Mouse (Mus musculus) thymus, postnatal 14 days (tissue): Measurements from ENCODE around the gene Megf8.
A peak's percentile ranks its signal among the peaks of the same experiment; 100 is the strongest.
"Not testable (repeated sequence)": the region's sequence is repeated elsewhere in the genome, so short reads cannot be mapped to it uniquely, and the experiment has no call there.

Source experiments
- DNase-seq: peaks from one replicate; pipeline ENCODE4 v3.0.0; 2021

Megf8 gene

DNA sequence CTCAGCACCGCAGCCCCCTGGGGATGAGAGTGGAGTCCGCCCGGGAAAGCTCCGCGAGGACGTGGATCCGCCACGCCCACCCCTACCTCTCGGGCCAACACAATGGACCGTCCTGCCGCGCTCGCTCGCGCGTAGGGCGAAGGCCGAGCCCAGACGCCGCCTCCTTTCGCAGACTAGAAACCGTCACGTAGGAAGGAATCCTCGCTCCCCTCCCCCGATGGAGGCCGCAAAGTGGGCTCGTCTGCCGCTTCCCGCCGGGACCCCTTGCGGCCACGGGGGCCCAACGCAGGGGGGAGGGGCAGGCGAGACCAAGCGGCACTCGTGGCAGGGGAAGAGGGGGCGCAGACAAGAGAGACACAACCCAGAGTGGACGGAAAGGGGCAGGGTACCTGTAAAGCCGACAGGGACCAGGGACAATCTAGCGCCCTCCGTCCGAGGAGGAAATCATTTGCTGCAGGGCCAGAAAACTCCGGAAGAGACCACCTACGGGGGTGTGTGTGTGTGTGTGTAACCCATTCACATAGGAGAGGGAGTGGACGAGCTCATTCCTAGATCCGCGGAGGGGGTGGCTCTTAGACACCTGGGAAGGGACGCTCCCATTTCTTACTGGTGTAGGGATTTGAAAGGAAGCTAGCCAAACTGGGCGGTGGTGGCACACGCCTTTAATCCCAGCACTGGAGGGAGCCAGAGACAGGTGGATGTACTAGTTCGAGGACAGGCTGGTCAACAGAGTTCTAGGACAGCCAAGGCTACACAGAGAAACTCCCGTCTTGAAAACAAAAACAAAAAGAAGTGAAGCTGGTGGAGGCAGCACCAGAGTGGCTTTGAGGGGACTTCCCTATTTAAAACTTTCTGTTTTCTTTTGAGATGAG is 19.3 kb upstream of the Megf8 start, which contains the start of gene Pafah1b3:
Pafah1b3 (minus strand) TSS at position 533 of the 872 bp plus-strand sequence.
- peak; percentile 91 for DNase-seq

DNA sequence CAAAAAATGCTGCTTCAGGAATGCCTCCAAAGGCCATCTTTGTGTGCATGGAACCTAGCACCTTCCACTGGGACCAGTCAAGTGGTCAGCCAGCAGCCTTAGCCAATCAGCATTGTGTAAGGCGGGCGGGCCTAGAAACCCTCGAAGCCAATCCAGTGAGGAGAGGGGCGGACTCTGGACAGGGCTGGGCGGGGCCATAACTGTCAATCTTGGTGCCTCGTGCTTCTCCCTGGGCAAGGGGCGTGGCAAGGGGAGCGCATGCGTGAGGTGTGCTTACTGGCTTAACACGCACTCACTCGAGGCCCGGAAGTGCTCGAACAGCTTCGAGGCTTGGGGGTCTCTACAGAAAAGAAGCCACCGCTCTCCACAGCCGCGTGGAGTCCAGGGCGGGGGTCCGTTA is 15.9 kb upstream of the Megf8 start, which contains the start of gene Prr19:
Prr19 (plus strand) TSS at position 349 of the 400 bp plus-strand sequence.
- no peak for DNase-seq

DNA sequence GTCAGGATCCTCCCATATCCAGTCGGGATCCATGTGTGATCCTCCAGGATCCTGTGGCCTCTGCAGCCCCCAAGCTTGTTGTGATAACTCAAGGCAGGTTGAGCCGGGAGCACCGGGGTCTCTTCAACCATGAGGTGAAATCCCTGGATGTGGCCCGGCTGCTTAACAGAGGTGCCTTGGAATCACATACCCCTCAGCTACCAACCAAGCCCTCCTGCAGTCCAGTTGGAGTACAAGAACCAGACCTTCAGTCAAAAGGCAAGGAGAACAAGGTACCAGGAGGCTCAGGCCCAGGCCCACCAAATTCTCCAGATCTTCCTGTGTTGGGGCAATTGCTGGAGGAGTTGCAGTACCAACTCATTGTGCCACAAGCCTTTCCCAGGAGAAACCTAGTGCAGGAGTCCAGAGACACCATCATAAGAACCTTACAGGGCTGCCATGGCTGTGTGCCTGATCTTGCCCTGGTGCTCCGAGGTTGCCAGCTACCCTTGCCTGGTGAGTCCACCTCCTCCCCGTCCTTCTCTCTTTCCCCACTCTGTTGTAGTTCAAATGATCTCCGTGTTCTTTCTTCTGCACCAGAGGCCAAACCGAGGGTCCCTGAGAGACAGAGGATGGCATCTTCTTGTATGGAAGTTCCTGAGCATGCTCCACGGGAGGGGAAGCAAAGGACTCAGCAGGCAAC is 13.8 kb upstream of the Megf8 start:
- DNase-seq, result no peak

DNA sequence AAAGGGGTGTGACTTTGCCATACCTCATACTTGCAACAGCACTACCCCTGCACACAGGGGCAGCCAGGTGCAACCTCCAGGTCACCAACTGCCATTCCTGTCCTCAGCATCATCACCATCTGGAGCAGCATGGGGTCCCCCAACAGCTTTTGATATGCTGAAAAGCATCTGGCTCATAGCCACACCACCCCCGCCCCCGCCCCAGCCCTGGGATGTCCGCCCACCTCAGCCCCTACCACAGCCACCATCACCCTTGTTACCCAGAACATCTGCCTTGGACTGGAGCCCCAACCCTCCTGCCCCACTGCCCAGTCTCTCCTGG is 13.3 kb upstream of the Megf8 start:
- no peak for DNase-seq

DNA sequence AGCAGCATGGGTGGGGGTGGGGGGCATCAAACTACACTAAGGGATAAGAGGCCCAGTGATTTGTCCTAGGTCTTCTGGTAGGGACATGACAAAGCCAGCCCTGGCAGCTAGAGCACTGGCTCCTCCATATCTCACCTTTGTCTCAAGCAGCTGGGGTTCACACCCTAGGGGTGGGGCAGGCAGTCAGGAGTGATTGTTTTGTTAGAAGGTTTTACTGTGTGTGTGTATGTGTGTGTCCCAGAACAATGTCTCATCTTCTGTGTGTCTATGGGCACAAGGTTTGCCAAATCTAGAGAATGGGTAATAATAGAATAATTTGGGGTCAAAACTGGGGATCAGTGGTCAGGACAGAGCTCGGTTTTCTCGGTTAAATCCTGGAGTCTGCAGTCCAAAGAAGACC is 11.5 kb upstream of the Megf8 start:
- DNase-seq, result no peak

DNA sequence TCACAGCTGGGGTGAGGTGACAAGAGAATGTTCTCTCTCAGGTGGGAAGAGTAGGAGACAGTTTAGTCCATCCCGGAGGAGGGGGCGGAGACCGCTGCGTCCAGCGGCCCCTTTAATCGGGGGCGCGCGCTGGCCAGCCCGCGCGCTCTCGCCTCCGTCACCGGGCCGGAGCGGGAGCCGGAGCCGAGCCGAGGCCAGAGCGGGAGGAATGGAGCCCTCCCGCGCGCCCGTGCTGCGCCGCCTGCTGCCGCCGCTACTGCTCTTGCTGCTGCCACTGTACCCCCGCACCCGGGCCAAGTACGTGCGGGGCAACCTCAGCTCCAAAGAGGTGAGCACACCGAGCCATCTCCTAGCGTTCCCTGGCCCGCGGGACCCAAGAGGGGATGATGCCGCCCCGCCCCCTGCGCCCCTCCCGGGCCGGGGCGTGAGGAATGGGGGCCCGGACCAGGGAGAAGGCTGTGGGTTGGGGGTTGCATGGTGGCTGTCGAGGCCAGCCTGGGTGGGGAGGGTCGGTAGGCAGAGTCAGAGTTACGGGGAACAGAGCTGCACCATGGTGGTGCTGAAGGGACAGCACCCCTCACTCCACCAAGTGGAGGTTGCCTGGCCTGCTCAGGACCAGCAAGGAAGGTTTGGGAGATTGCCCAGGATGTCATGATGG is 10.9 kb upstream of the Megf8 start, which contains the start of gene Tmem145:
Tmem145 (plus strand) TSS at position 151 of the 658 bp plus-strand sequence.
- peak; percentile 51 for DNase-seq

DNA sequence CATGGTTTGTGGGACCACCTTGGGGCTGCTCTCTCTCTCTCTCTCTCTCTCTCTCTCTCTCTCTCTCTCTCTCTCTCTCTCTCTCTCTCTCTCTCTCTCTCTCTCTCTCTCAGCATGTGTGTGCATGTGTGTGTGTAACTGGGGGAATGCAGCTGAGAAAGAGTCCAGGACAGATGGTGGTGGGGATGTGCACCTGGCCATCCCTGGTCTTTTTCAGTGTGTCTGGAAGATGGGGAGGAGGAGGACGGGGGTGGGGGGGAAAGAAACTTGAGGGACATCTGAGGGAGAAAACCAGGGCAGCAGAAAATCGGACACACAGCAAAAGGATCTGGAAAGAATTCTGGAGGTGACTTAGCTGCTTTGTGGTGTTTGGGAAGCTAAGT is 10.4 kb upstream of the Megf8 start:
- DNase-seq, result no peak

DNA sequence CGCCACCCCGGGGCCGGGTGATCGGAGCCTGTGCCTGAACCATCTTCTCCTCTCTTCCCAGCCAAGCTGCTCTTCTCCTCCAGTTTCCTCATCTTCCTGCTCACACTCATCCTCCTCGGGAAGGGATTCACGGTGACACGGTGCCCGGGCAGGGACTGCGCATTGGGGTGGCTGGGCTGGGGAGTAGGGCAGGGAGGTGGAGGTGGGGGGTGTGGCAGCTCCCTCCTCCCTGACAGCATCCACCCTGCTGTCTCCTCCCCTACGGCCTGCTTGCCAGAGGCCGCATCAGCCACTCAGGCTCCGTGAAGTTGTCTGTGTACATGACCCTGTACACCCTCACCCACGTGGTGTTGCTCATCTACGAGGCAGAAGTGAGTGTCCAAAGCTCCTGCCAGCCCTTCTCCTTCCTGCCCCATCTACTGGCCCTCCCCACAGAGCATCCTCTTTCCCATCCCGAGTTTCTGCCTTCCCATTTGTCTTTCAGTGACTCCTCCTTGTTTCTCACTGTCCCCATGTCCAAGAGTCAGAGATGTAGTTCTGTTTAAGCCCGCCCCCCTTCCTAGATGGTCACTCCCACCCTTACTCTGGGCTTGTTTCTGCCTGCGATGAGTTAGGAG is 8.2 kb upstream of the Megf8 start:
- no peak for DNase-seq

DNA sequence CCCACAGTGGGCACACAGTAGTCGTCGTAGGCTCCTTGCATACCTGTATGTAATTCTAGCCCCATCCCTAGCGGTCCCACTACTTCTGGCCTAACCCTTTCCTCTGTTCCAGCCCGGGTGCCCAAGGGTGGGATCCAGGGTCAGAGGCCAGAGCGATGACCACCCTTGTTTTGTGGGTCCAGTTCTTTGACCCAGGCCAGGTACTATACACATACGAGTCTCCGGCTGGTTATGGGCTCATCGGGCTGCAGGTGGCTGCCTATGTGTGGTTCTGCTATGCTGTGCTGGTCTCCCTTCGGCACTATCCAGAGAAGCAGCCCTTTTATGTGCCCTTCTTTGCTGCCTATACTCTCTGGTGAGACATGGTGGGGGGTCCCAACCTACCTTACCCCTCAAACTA is 7.5 kb upstream of the Megf8 start:
- no peak for DNase-seq

DNA sequence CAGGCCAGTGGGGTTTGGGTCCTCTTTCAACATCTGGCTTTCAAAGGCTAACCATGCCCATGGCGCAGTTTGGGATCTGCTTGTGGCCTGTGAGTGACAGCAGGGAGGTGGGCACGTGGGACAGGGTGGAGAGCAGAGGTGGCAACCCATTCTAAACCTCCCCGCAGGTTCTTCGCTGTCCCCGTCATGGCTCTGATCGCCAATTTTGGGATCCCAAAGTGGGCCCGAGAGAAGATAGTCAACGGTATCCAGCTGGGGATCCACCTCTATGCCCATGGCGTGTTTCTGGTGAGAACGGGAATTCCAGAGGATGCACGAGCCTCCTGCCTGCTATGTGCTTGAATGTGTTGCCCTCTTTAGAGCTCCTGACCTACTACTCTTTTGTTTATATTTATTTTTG is 5.8 kb upstream of the Megf8 start:
- no peak for DNase-seq

DNA sequence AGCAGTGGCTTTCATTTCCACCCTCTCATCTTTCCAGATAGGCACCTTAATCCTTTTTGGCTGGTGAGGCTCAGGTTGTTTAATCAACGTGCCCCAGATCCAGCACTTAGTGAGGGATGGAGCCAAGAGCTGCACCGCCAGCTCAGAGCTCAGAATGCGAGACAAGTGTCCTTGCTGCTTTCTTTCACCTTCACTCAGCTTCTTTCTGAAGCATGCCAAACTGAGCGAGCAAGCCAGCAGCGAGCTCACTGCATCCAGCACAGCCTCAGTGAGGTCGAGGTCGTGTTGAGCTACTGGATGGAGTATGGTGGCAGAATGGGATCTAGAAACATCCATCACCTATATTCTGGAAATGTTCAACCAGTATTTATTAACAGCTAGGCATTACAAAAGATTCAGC is 3.6 kb upstream of the Megf8 start:
- DNase-seq, result no peak

DNA sequence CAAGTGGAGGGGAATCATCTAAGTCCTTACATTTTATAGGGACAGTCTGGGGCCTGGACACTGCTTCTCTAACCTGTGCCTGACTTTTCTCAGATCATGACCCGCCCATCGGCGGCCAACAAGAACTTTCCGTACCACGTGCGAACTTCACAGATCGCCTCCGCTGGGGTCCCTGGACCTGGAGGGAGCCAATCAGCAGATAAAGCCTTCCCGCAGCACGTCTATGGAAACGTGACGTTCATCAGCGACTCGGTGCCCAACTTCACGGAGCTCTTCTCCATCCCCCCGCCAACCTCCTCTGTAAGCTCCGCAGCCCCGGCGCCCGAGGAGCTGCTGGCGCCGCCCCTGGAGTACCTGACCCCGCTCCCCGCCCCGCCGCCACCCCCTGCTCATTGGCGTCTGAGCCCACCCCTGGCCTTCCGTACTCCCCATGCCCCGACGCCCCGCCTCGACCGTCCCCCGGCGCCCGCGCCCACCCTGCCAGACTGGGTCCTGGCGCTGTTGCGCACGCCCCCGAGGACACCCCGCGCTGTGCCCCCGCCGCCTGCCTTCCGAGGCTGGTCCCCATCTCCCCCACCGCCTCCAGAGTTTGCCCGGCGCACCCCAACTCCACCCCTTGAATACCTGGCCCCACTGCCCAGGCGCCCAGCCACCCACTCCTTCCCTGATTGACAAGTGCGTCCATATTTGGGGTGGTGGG is 2.2 kb upstream of the Megf8 start:
- no peak for DNase-seq

DNA sequence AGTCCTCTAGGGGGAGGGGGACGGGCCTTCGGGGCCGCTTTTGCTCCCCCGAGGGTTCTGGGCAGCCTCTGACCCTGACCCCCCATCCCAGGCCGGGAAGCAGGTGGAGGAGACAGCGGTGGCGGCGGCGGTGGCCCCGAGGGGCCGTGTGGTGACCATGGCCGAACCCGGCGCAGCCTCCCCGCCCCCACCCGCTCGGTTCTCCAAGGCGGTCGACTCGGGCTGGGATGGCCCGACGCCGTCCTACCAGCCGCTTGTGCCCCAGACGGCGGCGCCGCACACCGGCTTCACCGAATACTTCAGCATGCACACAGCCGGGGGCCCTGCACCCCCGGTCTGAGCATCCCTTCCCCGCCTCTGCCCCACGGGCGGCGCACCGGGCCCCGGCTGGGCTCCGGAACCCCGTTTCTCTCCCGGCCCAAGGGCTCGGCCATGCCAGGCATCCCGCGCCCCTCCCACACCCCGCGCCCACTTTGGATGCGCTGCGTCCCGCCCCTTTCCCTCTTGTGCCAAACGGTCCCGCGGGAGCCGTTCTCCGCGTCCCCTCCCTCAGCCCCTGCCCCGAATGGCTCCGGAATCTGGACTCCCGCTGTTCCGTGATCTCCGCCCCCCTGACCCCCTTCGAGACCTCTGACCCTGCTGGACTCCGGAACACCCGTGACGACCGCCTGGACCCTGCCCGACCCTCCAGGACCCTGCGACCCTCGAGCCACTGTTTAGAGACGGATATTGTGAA is 1.5 kb upstream of the Megf8 start:
- DNase-seq, result peak; percentile 24

DNA sequence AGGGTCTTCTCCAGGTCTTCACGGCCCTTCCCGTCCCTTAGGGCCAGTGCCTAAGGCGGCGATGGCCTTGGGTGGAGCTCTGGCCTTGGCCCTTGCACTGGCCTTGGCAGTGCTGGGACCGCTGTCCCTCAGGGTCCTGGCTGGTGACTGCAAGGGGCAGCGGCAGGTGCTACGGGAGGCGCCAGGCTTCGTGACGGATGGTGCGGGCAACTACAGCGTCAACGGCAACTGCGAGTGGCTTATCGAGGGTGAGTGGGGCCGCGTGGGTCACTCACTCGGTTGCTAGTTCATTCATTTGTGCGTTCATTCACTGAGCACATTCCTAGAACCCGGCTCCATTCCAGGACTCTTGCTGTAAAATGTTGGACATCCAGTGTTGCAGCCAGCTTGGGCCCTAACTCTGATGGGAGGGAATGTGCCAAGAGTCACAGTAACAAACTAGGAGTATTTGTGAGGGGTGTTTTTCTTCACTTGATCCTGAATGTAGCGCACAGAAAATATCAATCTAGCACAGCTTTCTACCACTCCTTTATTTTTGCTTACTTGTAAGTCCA is 559 bp downstream of the Megf8 start:
- DNase-seq, result no peak

DNA sequence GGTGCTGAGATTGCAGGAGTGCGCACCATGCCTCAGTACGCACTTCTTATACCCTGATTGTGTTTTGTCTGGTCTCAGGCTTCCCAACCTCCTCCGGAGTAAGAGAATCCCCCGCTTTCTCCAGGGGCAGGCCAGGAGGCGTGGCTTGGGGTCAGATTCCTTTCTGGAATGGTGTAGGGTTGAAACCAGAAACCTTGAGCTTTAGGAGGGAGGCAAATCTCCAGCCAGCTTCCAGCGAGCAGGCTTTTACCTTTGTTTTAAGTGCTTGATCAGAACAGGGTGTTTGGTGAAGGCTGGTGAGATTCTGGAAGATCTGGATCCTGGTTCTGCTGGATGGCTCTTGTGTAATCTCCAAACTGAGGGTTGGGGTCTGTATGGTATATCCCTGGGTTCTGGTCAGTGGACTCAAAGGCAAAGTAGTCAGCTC is 5.1 kb downstream of the Megf8 start:
- DNase-seq, result no peak

DNA sequence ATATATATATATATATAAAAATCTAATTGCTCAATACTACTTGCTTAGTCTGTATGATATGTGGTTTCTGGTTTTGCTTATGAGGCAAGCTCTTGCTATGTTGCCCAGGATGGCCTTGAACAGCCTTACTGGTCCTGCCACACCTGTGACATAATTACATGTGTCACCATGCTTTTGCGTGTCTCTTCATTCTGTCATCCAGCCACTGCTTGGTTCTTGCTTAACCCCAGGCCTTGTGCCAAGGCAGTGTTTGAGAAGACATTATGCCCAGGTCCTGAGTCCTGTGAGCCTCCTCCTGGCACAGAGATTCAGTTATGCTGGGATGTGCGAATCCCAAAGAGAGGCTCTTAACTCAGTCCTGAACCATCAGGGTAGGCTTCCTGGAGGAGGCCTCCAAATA is 6.3 kb downstream of the Megf8 start:
- no peak for DNase-seq

DNA sequence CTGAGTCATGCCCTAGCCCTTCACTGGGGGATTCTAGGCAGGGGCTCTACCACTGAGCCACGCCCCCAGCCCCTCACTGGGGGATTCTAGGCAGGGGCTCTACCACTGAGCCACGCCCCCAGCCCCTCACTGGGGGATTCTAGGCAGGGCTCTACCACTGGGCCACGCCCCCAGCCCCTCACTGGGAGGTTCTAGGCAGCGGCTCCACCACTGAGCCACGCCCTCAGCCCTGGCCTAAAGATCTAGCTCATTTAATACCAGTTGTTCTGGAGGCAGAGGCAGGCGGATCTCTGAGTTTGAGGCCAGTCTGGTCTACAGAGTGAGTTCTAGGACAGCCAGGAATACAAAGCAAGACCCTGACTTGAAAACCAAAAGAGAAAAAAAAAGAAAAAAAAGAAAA is 8.5 kb downstream of the Megf8 start:
- not testable (repeated sequence) for DNase-seq

DNA sequence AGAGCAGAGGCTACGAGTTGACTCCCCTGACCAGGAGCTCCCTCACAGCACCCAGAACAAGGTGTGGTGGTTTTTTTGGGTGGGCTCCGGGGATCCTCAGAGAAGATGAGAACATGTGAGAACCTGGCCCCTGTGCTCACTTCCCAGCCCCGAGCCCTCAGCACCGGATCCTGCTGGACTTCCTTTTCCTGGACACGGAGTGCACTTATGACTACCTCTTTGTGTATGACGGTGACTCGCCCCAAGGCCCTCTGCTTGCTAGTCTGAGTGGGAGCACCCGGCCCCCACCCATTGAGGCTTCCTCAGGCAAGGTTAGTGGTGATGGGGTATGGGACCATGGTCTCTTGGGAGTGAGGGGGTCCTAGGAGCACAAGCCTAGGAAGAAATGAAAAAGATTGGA is 9.3 kb downstream of the Megf8 start:
- DNase-seq, result no peak

DNA sequence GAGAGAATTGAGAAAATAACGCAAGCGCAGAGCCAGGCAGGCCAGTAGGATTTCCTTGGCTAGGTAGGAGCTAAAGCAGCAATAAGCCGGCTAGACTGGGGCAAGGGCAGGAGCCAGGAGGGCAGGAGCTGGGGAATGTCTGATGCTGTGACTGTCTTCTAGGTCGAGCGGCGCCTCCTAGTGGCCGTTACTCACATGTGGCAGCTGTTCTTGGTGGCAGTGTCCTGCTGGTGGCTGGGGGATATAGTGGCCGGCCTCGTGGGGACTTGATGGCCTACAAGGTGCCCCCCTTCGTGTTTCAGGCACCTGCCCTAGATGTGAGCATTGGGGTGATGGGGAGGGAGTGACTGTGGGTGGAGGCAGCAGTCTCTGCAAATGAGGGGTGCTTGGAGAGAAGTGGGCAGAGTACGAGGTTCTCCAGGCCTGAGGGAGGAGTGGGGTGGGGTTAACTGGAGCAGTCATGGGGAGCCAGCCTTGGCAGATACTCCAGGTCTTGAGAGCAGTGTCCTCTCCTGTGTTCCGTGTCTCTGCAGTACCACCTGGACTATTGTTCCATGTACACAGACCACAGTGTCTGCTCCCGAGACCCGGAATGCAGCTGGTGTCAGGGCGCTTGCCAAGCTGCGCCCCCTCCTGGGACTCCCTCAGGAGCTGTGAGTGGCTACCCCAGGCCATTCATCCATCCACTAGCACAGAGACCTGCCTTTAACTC is 16.8 kb downstream of the Megf8 start:
- DNase-seq, result peak; percentile 78

DNA sequence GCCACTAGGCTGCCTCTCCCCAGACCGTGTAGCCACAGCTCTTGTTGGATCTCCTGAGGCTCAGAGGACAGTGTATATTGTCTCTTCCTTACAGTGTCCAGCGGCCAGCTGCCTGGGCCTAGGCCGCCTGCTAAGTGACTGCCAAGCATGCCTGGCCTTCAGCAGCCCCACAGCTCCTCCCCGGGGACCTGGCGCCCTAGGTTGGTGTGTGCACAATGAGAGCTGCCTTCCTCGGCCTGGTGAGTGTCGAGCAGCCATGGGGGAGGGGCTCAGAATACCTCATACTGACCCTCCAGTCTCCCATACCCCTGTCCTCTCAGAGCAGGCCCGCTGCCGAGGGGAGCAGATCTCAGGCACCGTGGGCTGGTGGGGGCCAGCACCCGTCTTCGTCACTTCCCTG is 17.5 kb downstream of the Megf8 start:
- no peak for DNase-seq

DNA sequence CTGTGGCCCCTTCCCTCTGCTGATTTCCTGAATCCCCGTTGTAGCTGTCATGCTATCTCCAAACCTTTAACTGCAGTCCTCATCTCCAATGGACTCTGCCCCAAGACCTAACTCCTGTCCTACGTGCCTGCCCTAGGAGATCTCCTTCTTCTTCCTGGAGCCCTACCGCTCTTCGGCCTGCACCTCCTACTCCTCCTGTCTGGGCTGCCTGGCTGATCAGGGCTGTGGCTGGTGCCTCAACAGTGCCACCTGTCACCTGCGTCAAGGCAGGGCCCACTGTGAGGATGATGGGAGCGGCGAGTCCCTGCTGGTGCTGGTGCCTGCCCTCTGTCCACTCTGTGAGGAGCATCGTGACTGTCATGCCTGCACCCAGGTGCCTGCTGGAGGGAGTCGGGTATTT is 22.4 kb downstream of the Megf8 start:
- DNase-seq, result no peak
